Mouse (Mus musculus) retina, adult 2 months (tissue): ENCODE results near the gene Gm7138.
"Not testable (repeated sequence)": the region's sequence is repeated elsewhere in the genome, so short reads cannot be mapped to it uniquely, and the experiment has no call there.

Experiments
- DNase-seq: peaks from one replicate; pipeline ENCODE4 v3.0.0-alpha.2; 2012; ENCODE audit warnings: low read depth, low spot score

Gm7138 gene

DNA sequence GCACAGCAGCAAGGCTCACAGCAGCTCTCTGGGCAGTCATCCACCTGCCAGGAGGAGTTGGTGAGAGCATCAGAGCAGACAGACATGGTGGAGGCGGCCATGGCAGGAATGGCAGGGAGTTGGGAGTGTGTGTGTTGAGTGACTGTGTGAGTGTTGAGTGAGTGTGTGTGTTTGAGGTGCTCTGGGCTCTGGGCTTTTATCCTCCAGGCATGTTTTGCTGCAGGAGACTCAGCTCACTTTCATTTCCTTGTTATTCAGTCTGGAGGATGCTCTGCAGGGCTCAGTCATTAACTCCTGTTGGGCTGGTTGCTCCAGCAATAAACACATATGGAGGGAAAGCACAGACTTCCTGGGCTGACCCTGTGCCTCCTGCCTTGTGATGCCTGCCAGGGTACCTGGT, at the start of gene Gm7138:
Gene Gm7138 (minus strand): TSS at position 101 of the 400 bp plus-strand sequence.
- DNase-seq = not testable (repeated sequence)

DNA sequence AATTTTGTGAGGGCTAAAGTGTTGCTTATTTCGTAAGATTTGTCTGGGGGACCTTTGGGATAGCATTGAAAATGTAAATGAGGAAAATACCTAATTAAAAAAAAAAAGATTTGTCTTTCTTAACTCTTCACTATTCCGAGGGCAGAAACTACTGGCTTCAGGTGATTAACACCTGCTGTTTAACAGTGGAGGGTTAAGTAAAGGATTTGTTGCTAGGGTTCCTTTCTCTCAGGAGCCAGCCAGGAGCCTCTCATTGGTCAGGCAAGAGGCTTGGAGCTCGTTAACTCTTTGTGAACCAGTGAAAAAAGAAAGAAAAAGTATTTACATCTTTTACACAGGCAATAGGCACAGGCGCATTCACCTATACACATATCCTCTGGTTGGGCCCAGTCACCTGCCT, 42.5 kb upstream of the Gm7138 start:
- DNase-seq = no peak

DNA sequence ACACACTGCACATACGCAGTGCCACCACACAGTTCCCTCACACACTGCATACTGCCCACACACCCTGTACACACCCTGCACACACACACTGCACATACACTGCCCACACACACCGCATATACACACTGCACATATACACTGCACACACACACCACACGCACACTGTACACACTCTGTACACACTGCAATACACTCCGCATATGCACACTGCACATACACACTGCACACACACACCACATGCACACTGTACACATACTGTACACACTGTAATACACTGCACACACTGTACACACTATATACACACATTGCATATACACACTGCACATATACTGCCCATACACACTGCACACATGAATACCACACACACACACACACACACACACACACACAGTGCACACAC, 41.8 kb upstream of the Gm7138 start:
- no peak for DNase-seq

DNA sequence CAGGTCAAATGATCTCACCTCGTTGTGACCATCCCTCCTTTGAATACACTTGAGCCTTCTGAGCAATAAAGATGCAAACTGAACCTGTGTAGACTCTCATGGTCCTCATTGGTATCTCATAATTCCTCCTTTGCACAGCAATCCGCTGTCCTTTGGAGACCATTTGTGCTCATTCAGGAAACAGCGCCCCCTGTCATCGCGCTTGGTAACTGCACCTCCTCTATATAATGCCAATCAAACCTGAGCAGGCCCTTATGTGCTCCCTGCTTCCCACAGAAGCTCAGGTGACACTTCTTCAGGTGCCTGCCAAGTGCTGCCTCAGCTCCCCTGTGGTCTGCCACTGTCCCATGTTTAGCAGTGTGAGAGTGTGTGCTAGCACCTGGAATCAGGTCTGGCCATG, 38.8 kb upstream of the Gm7138 start:
- DNase-seq = no peak

DNA sequence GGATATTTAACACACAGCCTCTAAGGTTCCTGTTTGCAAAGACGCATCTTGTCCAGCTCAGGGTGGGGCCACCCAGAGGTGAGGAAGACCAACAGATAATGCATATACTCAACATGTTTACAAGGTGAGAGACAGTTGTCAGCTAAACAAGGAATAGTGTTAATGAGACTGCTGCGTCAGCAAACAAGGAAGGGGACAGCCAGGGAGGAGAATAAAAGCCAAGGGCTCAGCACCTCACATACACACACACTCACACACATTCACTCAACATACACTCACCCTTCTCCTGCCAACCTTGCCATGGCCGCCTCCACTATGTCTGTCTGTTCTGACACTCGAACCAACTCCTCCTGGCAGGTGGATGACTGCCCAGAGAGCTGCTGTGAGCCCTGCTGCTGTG, 37.6 kb upstream of the Gm7138 start, which contains the start of gene Gm2696:
Gene Gm2696 (plus strand): TSS at position 301 of the 400 bp plus-strand sequence.
- no peak for DNase-seq

DNA sequence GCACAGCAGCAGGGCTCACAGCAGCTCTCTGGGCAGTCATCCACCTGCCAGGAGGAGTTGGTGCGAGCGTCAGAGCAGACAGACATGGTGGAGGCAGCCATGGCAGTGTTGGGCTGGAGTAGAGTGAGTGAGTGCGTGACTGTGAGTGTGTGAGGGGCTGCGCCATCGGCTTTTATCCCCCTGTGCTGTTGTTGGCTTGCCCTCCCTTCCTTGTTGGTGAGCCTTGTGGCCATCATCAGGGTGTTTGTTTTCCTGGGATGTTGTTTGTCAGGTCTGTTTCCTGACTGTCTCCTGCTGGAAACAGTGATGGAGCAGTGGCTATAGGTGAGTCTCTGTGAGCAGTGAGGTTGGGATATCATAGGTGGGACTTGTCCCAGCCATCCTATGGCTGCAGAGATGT, 35.0 kb upstream of the Gm7138 start, which contains the start of gene Gm9507:
Gene Gm9507 (minus strand): TSS at position 101 of the 400 bp plus-strand sequence.
- no peak for DNase-seq

DNA sequence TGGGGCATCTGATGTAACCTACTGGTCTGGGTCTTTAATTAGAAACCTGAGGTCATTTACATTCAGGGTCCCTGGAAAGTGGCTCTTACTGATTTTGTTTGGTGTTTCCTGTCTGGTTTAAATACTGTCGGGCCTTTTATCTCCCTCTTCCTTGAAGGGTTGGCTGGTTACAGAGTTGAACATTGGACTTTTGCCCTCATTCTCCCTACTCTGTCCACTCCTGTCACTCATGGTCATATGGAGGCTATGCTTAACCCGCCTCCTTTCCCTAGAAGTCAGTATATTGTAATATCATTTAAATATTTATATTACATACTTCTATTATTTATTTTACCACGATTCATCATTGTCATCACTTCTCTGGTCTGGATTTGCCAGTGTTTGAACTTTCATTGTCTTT, 27.4 kb upstream of the Gm7138 start:
- DNase-seq = no peak

DNA sequence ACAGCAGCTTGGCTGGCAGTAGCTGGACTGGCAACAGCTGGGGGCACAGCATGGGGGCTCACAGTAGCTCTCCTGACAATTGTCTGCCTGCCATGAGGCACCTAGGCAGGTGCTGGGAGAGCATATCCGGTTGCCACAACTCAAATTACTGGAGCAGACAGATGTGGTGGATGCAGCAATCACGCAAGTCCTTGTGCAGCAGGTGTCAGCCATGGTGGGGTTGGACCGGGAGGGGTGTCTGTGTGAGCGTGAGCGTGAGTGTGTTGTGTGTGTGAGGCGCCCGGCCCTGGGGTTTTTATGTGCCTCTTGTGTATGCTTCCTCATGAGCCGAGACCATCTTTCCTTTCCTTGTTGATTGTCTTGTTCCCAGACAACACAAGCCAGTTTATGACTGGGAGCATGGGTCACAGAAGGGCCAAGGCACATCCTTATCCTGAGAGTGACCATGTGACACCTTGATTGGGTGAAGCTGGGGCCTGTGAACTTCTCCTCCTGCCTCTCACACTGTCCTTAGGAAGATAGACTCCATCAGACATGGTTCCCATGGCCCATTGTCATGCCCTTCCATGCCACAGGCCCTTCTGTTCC, 22.3 kb upstream of the Gm7138 start, which contains the start of gene Gm19668:
Gene Gm19668 (minus strand): TSS at position 213 of the 588 bp plus-strand sequence.
- DNase-seq = no peak

DNA sequence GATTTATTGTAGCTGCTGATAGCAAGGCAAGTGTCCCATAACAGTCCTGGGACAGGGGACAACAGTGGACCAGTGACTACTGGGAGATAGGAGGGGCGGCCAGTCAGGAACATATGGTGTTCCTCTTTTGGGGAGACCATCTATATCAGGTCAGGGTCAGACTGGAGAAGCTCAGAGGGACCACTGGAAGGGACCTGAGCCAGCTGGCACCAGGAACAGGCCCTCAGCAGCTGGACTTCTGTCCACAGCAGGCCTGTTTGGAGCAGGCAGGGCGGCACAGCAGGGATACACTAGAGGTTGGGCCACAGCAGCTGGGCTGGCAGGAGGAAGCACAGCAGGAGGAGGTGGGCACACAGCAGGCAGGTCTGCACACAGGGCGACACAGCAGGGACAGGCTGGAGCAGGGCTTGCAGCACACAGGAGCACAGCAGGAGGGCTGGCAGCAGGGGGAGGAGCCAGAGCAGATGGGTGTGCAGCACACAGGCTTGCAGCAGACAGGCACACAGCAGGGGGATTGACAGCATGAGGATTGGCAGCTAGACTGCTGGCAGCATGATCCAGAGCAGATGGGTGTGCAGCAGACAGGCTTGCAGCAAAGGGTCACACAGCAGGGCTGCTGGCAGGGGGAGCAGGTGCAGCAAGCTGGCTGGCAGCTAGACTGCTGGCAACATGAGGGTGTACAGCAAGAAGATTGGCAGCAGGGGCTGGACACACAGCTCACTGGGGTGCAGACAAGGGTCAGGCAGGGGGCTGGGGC, 21.6 kb upstream of the Gm7138 start:
- not testable (repeated sequence) for DNase-seq

DNA sequence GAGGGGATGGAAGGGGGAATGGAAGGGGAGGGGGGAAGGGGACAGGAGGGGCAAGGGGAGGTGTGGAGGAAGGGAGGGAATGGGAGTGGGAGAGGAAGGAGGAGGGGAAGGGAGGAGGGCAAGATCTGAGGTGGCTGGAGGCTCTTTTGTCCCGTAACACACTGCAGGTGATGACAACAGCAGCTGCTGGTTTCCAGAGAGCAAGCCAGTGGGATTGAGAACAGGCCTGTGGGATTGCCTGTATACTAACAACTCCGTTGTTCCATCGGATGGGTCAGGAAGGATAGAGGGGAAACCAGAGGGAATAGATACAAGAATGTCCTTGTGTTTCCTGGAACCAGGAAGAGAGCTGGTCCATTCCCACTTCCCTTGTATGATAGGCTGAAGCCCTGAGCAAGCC, 20.9 kb upstream of the Gm7138 start:
- DNase-seq = no peak

DNA sequence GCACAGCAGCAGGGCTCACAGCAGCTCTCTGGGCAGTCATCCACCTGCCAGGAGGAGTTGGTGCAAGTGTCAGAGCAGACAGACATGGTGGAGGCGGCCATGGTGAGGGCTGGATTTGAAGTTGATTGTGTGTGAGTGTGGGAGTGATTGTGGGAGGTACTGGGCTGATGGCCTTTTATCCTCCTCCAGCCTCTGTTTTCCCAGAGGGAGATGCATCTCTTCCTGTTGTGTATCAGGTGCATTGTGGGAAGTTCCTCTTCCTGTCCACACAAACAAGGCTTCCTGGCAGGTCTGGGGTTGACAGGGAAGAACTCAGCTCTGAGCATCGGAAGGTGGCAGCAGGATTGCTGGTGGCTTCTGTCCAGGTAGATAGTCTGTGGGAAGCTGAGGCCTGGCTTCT, 18.2 kb upstream of the Gm7138 start, which contains the start of gene Gm9639:
Gene Gm9639 (minus strand): TSS at position 101 of the 400 bp plus-strand sequence.
- DNase-seq = no peak

DNA sequence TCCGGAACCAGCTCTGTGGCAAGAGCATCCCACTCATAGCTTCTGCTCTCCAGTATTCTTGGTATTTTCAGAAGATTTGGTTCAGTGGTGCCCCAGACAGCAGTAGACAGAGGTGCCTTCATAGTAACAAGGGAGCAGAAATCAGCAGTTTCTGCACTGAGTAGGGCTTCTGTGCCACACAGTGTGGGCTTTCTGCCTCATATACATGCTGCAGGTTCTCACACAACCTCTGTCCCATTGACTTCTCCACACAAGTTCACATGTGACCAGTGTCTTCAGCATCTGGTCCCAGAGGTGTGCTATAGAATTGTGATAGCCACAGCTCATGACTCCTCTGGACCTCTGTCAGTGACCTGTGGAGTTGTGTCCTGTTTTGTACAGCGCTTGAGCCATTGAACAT, 11.9 kb upstream of the Gm7138 start:
- no peak for DNase-seq

DNA sequence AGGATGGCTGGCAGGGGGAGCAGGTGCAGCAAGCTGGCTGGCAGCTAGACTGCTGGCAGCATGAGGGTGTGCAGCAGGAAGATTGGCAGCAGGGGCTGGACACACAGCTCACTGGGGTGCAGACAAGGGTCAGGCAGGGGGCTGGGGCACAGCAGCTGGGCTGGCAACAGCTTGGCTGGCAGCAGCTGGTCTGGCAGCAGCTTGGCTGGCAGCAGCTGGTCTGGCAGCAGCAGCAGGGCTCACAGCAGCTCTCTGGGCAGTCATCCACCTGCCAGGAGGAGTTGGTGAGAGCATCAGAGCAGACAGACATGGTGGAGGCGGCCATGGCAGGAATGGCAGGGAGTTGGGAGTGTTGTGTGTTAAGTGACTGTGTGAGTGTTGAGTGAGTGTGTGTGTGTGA, 11.1 kb upstream of the Gm7138 start, which contains the start of gene Gm7137:
Gene Gm7137 (minus strand): TSS at position 325 of the 400 bp plus-strand sequence.
- not testable (repeated sequence) for DNase-seq

DNA sequence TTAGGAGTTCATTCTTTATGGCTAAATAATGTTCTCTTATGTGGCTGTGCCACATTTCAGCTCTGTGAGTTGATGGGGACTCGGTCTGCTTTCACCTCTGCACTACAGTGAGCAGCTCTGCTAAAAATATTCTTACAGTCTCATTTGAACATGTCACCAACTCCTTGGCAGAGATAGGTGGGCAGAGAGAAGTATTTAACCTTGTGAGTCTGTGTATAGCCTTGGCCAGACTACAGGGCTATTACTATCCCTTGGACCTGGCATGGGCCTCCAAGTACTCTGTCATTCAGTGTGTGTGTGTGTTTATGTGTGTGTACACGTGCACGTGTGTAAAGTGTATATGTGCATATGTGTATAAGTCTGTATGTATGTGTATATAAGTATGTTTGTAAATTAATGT, 6.7 kb upstream of the Gm7138 start:
- not testable (repeated sequence) for DNase-seq

DNA sequence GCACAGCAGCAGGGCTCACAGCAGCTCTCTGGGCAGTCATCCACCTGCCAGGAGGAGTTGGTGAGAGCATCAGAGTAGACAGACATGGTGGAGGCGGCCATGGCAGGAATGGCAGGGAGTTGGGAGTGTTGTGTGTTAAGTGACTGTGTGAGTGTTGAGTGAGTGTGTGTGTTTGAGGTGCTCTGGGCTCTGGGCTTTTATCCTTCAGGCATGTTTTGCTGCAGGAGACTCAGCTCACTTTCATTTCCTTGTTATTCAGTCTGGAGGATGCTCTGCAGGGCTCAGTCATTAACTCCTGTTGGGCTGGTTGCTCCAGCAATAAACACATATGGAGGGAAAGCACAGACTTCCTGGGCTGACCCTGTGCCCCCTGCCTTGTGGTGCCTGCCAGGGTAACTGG, 5.7 kb upstream of the Gm7138 start, which contains the start of gene Gm3250:
Gene Gm3250 (minus strand): TSS at position 101 of the 400 bp plus-strand sequence.
- DNase-seq = not testable (repeated sequence)

DNA sequence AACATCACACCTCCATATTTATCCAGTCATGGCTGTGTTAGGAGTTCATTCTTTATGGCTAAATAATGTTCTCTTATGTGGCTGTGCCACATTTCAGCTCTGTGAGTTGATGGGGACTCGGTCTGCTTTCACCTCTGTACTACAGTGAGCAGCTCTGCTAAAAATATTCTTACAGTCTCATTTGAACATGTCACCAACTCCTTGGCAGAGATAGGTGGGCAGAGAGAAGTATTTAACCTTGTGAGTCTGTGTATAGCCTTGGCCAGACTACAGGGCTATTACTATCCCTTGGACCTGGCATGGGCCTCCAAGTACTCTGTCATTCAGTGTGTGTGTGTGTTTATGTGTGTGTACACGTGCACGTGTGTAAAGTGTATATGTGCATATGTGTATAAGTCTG, 4.6 kb downstream of the Gm7138 start:
- DNase-seq = not testable (repeated sequence)

DNA sequence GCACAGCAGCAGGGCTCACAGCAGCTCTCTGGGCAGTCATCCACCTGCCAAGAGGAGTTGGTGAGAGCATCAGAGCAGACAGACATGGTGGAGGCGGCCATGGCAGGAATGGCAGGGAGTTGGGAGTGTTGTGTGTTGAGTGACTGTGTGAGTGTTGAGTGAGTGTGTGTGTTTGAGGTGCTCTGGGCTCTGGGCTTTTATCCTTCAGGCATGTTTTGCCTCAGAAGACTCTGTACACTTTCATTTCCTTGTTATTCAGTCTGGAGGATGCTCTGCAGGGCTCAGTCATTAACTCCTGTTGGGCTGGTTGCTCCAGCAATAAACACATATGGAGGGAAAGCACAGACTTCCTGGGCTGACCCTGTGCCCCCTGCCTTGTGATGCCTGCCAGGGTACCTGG, 5.5 kb downstream of the Gm7138 start, which contains the start of gene Gm3238:
Gene Gm3238 (minus strand): TSS at position 101 of the 400 bp plus-strand sequence.
- not testable (repeated sequence) for DNase-seq

DNA sequence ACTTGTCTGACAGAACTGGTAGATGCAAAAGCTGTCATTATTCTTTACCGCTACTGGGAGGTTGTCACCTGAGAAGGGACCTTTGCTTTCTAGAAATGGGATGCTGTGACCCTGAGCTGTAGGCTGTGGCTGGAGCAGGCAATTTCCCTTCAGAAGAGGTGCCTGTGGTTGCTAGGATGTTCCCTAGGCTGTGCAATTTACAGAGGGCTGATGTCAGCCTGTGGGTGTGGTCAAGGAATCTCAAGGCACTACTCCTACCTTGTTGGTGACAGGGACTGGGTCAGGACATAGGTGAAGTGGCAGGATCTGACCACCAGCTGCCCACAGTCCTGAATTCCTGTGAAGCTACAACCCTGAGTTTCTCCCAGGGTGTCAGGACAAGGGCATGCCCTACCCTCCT, 7.0 kb downstream of the Gm7138 start:
- DNase-seq = no peak

DNA sequence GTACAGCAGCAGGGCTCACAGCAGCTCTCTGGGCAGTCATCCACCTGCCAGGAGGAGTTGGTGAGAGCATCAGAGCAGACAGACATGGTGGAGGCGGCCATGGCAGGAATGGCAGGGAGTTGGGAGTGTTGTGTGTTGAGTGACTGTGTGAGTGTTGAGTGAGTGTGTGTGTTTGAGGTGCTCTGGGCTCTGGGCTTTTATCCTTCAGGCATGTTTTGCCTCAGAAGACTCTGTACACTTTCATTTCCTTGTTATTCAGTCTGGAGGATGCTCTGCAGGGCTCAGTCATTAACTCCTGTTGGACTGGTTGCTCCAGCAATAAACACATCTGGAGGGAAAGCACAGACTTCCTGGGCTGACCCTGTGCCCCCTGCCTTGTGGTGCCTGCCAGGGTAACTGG, 17.2 kb downstream of the Gm7138 start, which contains the start of gene Gm3233:
Gene Gm3233 (minus strand): TSS at position 101 of the 400 bp plus-strand sequence.
- not testable (repeated sequence) for DNase-seq

DNA sequence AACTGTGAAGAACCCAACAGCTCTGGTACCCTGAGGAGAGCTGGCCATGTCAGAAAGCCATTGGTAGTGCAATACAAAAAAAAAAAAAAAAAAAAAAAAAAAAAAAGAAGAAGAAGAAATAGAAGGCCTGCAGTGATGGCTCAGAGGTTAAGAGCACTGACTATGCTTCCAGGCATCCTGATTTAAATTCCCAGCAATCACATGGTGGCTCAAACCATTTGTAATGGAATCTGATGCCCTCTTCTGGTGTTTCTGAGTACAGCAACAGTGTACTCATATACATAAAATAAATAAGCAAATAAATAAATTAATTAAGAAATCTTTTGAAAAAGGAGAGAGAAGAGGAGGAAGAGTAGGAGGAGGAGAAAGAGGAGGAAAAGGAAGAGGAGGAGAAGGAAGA, 23.3 kb downstream of the Gm7138 start:
- no peak for DNase-seq

DNA sequence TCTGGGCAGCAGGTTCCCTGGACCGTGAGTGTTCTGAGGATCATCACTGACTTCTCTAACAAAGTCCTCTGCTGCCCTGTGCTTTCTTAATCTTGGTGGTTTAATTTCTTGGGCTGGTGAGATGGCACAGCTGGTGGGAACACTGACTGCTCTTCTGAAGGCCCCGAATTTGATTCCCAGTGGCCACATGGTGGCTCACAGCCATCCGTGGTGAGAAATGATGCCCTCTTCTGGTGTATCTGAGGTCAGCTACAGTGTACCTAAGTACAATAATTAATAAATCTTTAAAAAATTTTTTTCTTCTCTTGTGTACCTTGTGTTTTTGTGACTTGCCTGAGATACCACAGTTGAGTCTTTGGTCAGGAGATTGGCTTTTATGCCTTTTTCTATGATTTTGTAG, 24.4 kb downstream of the Gm7138 start:
- DNase-seq = not testable (repeated sequence)

DNA sequence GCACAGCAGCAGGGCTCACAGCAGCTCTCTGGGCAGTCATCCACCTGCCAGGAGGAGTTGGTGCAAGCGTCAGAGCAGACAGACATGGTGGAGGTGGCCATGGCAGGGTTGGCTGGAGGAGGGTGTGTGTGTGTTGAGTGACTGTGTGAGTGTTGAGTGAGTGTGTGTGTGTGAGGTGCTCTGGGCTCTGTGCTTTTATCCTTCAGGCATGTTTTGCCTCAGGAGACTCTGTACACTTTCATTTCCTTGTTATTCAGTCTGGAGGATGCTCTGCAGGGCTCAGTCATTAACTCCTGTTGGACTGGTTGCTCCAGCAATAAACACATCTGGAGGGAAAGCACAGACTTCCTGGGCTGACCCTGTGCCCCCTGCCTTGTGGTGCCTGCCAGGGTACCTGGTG, 25.5 kb downstream of the Gm7138 start, which contains the start of gene Gm9736:
Gene Gm9736 (minus strand): TSS at position 101 of the 400 bp plus-strand sequence.
- not testable (repeated sequence) for DNase-seq
